Mouse (Mus musculus) embryo, embryonic 10 days (tissue): Measurements from ENCODE around the gene Vmp1.

ENCODE experiments used
- DNase-seq: peaks from one replicate; pipeline ENCODE4 v3.0.0-alpha.2; 2015; ENCODE audit warnings: low spot score

The Vmp1 gene

GRCm38 (mm10) chr11:86583990-86584897 lies 99.4 kb downstream of the Vmp1 start:
- no peak for DNase-seq

GRCm38 (mm10) chr11:86583313-86583825 lies 100.3 kb downstream of the Vmp1 start:
- no peak for DNase-seq

GRCm38 (mm10) chr11:86582543-86583260 lies 100.9 kb downstream of the Vmp1 start:
- no peak for DNase-seq

GRCm38 (mm10) chr11:86581943-86582542 lies 101.6 kb downstream of the Vmp1 start:
- no peak for DNase-seq

GRCm38 (mm10) chr11:86581250-86581753 lies 102.3 kb downstream of the Vmp1 start:
- peak; percentile 48 for DNase-seq

- DNase-seq = no peak
Measured at GRCm38 (mm10) chr11:86580319-86581113, 103.1 kb downstream of the Vmp1 start.

GRCm38 (mm10) chr11:86579731-86580318 lies 103.8 kb downstream of the Vmp1 start:
- no peak for DNase-seq

GRCm38 (mm10) chr11:86578809-86579730 lies 104.6 kb downstream of the Vmp1 start:
- no peak for DNase-seq

GRCm38 (mm10) chr11:86578106-86578808 lies 105.4 kb downstream of the Vmp1 start:
- DNase-seq = no peak

- peak; percentile 34 for DNase-seq
Measured at GRCm38 (mm10) chr11:86577231-86577630, 106.4 kb downstream of the Vmp1 start.

- DNase-seq = no peak
Measured at GRCm38 (mm10) chr11:86575632-86576378, 107.8 kb downstream of the Vmp1 start.

GRCm38 (mm10) chr11:86574408-86574807 lies 109.2 kb downstream of the Vmp1 start:
- no peak for DNase-seq

GRCm38 (mm10) chr11:86573646-86574231 lies 109.9 kb downstream of the Vmp1 start:
- DNase-seq = no peak

- no peak for DNase-seq
Measured at GRCm38 (mm10) chr11:86572623-86573022, 111.0 kb downstream of the Vmp1 start.

GRCm38 (mm10) chr11:86571871-86572270 lies 111.8 kb downstream of the Vmp1 start:
- DNase-seq = no peak

GRCm38 (mm10) chr11:86571047-86571855 lies 112.4 kb downstream of the Vmp1 start:
- DNase-seq = peak; percentile 77

GRCm38 (mm10) chr11:86570261-86570746 lies 113.3 kb downstream of the Vmp1 start:
- peak; percentile 74 for DNase-seq
